15 mouse cellular contexts compared by ENCODE assay signal in genomic region chr3:137015199-137015598, GRCm38 (mm10).
"Had no signal": no experiment of that assay in that cellular context is flagged by ENCODE, and none has a peak within 500 bp of the region (broad histone marks: within the 10 kb centered on the region; RNA-seq: fewer than 3 reads in every experiment).

No protein-coding gene starts in this region.

- H3K27ac ChIP-seq: liver, embryonic 15.5 days; lung, embryonic 15.5 days; macrophage; midbrain, embryonic 13.5 days; midbrain, embryonic 15.5 days; neural tube, embryonic 12.5 days had no signal

- DNase-seq: liver, postnatal 0 days; lung, adult 2 months; right cerebral cortex, postnatal 25 days; right cerebral cortex, postnatal 4 days; spleen, adult 18-20 months; thymus, adult 18-20 months; thymus, postnatal 14 days; thymus, postnatal 36 days had no signal

- H3K4me3 ChIP-seq: liver, embryonic 15.5 days; lung, embryonic 15.5 days; megakaryocyte, embryonic 14.5 days; midbrain, embryonic 13.5 days; midbrain, embryonic 15.5 days; neural tube, embryonic 12.5 days had no signal
